Comparison of ENCODE assay signal across 8 mouse cellular contexts in genomic region chr8:66442778-66443177, GRCm38 (mm10). TPM values are rescaled to one million over a fixed set of nuclear protein-coding genes. Genes with fewer than 3 reads are reported as not detected.
DNase-seq lines count a peak whose midpoint lies in the region; ATAC-seq lines count a peak whose summit lies in the region.

No protein-coding gene starts in this region.

- no peak overlapping the region for H3K4me2 ChIP-seq in hindbrain, embryonic 16.5 days (ENCODE audit: low read length)

- H3K9me3 ChIP-seq in hindbrain, embryonic 16.5 days (ENCODE audit: control insufficient read depth, low read length), result no peaks in the 10 kb centered on the region

- H3K36me3 ChIP-seq in hindbrain, embryonic 16.5 days (ENCODE audit: control insufficient read depth, insufficient read depth, low read length), result no peaks in the 10 kb centered on the region

- no peak overlapping the region for H3K4me3 ChIP-seq in hindbrain, embryonic 16.5 days (ENCODE audit: low read length)

- no peaks in the 10 kb centered on the region for H3K27me3 ChIP-seq in hindbrain, embryonic 16.5 days (replicated peaks; ENCODE audit: control insufficient read depth, insufficient read depth, low read length)

- H3K9ac ChIP-seq in hindbrain, embryonic 16.5 days (ENCODE audit: low read depth, low read length), result no peak overlapping the region

- H3K27ac ChIP-seq in hindbrain, embryonic 16.5 days (ENCODE audit: low read depth, low read length), result no peak overlapping the region

- ATAC-seq in hindbrain, embryonic 16.5 days, result peak; percentile 61; the same call in 1 of the 2 replicates
- peak; percentile 30; the same call in 1 of the 2 replicates for ATAC-seq in neutrophil, adult 5-6 weeks (ENCODE audit: extremely low read depth, insufficient number of reproducible peaks, low FRiP score, poor library complexity, severe bottlenecking)
- ATAC-seq in granulocyte monocyte progenitor cell, adult 5-6 weeks (replicated peaks; ENCODE audit: poor library complexity, severe bottlenecking), result no peak

- no peaks in the 10 kb centered on the region for H3K4me1 ChIP-seq in hindbrain, embryonic 16.5 days (ENCODE audit: control insufficient read depth, insufficient read depth, low read depth, low read length)

- 29% methylated on average over 1 of the region's 1 CpGs for WGBS in hindbrain, embryonic 16.5 days

- peak; percentile 15 for DNase-seq in heart, postnatal 4 days
- no peak for DNase-seq in heart, adult 11 months
- peak; percentile 6 for DNase-seq in thymus, postnatal 14 days
- no peak for DNase-seq in thymus, adult 18-20 months
- no peak for DNase-seq in heart, adult 9 months (ENCODE audit: low spot score in 2 of 2)

RNA-seq across cellular contexts. Expression of gene Tma16, which starts 43.6 kb away (rescaled TPM):
- total RNA-seq in heart, postnatal 4 days (2021), result 1 to 10 TPM; 6.0 to 7.0 TPM
- polyA plus RNA-seq in hindbrain, embryonic 16.5 days (2015; fragmentation: Nextera tagmentation; extraction: Ambion mirVana), result 9.7 and 11.4 TPM in 2 replicates
- total RNA-seq in neutrophil, adult 5-6 weeks (2017), result 13.3 and 13.4 TPM in 2 replicates
- 25.6 and 30.7 TPM in 2 replicates for total RNA-seq in granulocyte monocyte progenitor cell, adult 5-6 weeks (2014; fragmentation: Nextera tagmentation)
- total RNA-seq in granulocyte monocyte progenitor cell, adult 5-6 weeks (2017), result 47.9 and 55.5 TPM in 2 replicates

Comparison
In these comparisons a context has a peak if more than half of its experiments do, and no peak if none do; other contexts are left out.
1. DNase-seq: peak in heart, postnatal 4 days (single experiment) and thymus, postnatal 14 days (single experiment); none in heart, adult 11 months (single experiment), thymus, adult 18-20 months (0 of 2) and heart, adult 9 months (0 of 2).